Mouse (Mus musculus): Measurements from ENCODE around the gene Olfr643. TPM values are rescaled to one million over a fixed set of nuclear protein-coding genes. Genes with fewer than 3 reads are reported as not detected.

Gene Olfr643
- not detected in 3 replicates for total RNA-seq (2017)

DNA sequence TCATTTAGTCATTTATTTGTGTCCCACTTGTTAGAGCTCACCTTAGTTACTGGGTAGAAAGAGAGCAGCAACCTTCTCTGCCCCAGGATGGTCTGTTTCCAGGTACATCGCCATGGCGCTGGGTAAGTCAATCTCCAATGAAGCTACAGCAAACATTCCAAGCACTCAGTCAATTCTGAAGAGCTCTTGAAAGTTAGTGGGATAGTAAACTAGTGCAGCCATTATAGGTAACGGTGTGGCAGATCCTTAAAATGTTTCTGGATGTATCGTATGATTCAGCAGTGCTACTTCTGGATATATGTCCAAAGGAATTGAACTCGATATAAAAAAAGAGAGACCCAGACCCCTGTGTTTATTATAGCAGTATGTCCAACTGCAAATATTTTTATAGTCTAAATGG lies at the start of gene Olfr643:
Gene Olfr643 (minus strand): TSS at position 101 of the 400 bp plus-strand sequence.
- ATAC-seq (replicated peaks; ENCODE audit: insufficient number of reproducible peaks, low FRiP score, low TSS enrichment, poor library complexity, severe bottlenecking) = no peak

DNA sequence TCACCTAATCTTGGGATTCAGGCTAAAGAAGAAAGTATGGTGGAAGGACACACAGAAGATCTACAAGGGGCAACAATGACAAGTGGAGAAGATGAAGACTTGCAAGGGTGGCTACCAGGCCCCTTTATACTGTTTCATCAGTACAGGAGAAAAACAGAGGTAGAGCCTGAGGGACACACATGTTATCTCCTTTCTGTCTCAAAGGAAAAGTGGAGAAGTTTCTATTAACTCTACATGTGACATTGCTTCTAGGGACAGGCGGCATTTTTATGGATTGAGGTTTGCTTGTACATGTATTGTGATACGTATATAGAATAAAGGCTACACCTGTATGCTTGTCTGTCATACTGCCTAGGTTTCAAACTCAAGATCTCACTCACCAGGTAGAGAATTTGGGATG lies 46.1 kb upstream of the Olfr643 start, which contains the start of gene Olfr648:
Gene Olfr648 (minus strand): TSS at position 101 of the 400 bp plus-strand sequence.
- ATAC-seq (replicated peaks; ENCODE audit: insufficient number of reproducible peaks, low FRiP score, low TSS enrichment, poor library complexity, severe bottlenecking) = no peak

- no peak for ATAC-seq (replicated peaks; ENCODE audit: insufficient number of reproducible peaks, low FRiP score, low TSS enrichment, poor library complexity, severe bottlenecking)
Observed at GRCm38 (mm10) chr7:104179074-104179473, 41.9 kb upstream of the Olfr643 start.

GRCm38 (mm10) chr7:104178422-104179054 lies 41.3 kb upstream of the Olfr643 start:
- ATAC-seq (replicated peaks; ENCODE audit: insufficient number of reproducible peaks, low FRiP score, low TSS enrichment, poor library complexity, severe bottlenecking) = no peak

- ATAC-seq (replicated peaks; ENCODE audit: insufficient number of reproducible peaks, low FRiP score, low TSS enrichment, poor library complexity, severe bottlenecking) = no peak
Observed at GRCm38 (mm10) chr7:104175085-104175484, 37.9 kb upstream of the Olfr643 start.

DNA sequence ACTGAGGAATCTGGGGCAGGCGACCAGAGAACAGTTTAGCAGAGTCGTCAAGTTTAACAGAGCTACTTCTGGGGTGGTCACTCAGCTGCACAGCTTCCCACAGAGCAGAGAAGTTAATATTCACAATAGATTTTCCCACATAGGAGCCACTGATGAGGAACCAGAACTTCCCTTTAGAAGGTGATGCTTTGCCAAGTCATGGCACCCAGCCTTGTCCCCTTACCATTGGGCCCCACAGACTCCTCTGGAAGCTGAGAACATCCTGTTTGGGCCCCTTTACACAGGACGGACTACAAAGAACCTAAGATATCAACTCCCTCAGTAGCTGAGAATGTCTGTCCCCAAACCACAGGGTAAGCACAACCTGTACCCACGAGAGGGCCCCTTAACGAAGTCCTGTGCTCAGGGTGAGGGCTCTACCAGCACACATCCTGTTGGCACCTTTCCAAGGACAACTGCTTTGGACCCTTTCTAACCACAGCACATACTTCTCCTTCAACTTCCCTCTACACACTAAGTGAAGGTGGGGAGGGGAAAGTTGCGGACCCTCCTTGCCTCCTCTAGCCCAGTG lies 32.5 kb upstream of the Olfr643 start:
- 0 out of 2 replicates have a peak, but pooled peaks have one; percentile 27 for ATAC-seq (replicated peaks; ENCODE audit: insufficient number of reproducible peaks, low FRiP score, low TSS enrichment, poor library complexity, severe bottlenecking)

DNA sequence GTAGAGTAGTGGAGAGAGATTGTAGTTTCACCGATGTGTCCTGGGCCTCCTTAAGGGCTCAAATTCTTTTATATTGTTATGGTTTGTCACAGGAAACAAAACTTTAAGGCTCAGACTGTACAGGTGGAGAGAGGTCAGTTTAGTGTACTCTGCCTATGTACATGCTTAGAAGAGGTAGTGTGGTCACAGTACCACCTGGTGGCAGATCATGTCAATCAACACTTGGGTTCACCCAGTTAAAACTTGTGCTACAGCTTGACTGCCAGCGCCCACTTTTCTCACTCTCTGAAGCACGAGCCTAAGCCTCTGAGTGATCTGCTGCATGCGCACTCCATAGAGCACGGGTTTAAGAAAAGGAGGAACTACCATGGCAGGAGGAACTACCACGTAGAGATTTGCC lies 29.9 kb upstream of the Olfr643 start:
- ATAC-seq (replicated peaks; ENCODE audit: insufficient number of reproducible peaks, low FRiP score, low TSS enrichment, poor library complexity, severe bottlenecking) = no peak

- ATAC-seq (replicated peaks; ENCODE audit: insufficient number of reproducible peaks, low FRiP score, low TSS enrichment, poor library complexity, severe bottlenecking) = no peak
Observed at GRCm38 (mm10) chr7:104150456-104150855, 13.3 kb upstream of the Olfr643 start, which contains the start of gene Ubqlnl. Ubqlnl (minus strand) TSS chr7:104150556.

DNA sequence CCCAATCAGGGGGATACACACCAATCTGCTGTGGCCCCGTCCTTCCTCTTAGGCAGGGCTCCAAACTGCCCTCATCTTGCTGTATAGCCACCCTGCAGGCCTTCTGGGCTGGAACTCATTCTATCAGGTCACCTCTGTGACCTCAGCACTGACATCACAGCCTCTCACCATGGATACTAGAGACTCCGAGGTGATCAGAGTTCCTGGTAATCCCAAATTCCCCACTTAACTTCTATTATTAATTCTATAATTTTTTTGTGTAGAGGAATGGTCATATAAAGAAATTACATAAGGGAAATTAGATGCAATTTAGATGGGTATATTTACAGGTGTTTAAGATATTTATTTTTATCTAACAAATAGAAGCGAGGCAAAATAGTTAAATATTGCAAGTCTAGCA lies 6.0 kb upstream of the Olfr643 start, which contains the start of gene Ubqln3:
Gene Ubqln3 (minus strand): TSS at position 101 of the 400 bp plus-strand sequence.
- no peak for ATAC-seq (replicated peaks; ENCODE audit: insufficient number of reproducible peaks, low FRiP score, low TSS enrichment, poor library complexity, severe bottlenecking)

DNA sequence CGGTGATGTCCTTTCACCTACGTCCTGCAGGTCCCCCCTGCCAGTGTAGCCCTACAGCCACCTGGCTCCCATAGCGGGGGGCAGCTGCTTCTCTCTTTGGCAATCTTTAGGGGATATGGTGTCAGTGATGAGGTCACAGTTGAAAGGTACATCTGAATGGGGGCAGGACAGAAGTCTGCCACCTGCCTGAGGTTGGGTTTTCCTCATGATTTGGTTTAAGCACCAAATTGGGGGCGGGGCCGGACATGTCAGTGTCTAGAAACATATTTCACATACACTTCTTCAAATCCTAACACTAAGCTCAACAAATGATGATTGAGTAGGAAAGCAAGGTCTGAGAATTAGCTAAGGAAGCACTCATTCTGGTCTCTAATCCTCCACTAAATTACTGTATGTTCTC lies 7.5 kb downstream of the Olfr643 start, which contains the start of gene Ubqln5:
Gene Ubqln5 (minus strand): TSS at position 101 of the 400 bp plus-strand sequence.
- ATAC-seq (replicated peaks; ENCODE audit: insufficient number of reproducible peaks, low FRiP score, low TSS enrichment, poor library complexity, severe bottlenecking) = no peak

- no peak for ATAC-seq (replicated peaks; ENCODE audit: insufficient number of reproducible peaks, low FRiP score, low TSS enrichment, poor library complexity, severe bottlenecking)
Observed at GRCm38 (mm10) chr7:104104757-104104972, 32.5 kb downstream of the Olfr643 start, which contains the start of gene Olfr646. Olfr646 (plus strand) TSS chr7:104104873.

DNA sequence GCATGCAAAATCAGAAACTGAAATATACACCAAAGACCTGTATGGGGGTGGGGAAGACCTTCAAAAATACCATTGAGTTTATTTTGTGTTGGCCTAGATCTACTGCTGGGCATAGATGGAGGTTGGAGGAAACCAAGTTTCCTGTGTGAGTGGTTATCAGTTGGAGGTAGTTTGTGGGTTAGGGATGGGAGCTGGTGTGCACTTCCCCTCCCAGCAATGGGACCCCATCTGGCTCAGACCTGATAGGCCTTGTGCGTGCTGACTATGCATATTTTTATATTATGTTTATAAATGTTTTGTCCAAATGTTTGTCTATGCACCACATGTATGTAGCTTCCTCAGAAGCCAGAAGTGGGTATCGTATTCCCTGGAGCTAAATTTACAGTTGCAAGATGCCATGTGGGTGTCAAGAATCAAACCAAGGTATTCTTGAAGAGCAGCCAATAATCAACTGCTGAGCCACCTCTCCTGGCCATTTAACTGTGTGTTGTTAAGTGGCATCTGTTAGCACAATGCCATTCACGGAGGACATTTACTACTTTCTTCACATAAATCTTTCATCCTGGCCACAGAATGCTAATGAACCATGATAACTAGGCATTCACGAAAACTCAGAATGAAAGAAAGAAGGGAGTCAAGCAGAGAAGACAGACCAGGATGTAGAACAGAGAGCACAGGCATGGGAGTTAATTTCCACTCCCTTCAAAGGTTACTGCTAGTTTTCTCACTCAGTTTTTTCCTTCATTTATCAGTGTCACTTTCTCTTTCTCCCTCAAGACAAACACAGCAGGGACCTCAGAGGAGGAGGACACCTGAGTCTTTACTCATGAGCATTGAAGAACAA lies 33.1 kb downstream of the Olfr643 start:
- no peak for ATAC-seq (replicated peaks; ENCODE audit: insufficient number of reproducible peaks, low FRiP score, low TSS enrichment, poor library complexity, severe bottlenecking)

- ATAC-seq (replicated peaks; ENCODE audit: insufficient number of reproducible peaks, low FRiP score, low TSS enrichment, poor library complexity, severe bottlenecking) = no peak
Observed at GRCm38 (mm10) chr7:104085365-104085764, 51.8 kb downstream of the Olfr643 start, which contains the start of gene Olfr645. Olfr645 (minus strand) TSS chr7:104085465.

- no peak for ATAC-seq (replicated peaks; ENCODE audit: insufficient number of reproducible peaks, low FRiP score, low TSS enrichment, poor library complexity, severe bottlenecking)
Observed at GRCm38 (mm10) chr7:104071769-104072168, 65.4 kb downstream of the Olfr643 start, which contains the start of gene Olfr644. Olfr644 (minus strand) TSS chr7:104071869.

DNA sequence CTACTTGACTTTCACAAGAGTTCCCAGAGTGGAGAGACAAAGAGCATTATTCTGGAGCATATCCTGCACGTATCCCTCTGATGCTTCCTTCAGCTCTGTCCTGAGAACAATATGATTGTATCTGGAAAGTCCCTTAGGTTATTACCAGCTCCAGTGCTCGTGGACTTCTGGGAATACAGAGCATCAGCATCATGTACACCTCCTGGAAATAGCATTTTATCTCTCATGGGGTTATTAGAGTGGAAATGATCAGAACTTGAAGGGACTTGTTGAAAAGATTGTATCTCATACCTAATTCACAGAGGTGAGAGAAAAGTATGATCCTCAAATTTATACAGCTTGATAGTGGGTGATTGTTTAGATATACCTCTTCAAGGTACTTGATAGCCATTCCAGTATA lies 75.9 kb downstream of the Olfr643 start, which contains the start of gene 4930516K23Rik:
Gene 4930516K23Rik (minus strand): TSS at position 101 of the 400 bp plus-strand sequence.
- ATAC-seq (replicated peaks; ENCODE audit: insufficient number of reproducible peaks, low FRiP score, low TSS enrichment, poor library complexity, severe bottlenecking) = no peak

DNA sequence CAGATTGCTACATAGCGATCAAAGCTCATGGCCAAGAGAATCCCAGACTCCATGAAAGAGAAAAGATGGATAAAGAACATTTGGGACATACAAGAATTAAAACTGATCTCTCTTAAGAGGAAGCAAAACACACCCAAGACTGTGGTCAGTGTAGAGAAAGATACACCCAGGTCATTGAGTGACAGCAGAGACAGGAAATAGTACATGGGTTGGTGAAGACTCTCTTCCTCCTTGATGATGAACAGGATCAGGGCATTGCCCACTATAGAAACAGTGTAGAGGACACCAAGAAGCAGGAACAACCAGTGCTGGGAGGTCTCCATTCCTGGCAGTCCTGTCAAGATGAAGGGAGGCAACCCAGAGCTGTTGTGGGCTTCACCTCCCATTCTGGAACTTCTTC lies 78.0 kb downstream of the Olfr643 start:
- ATAC-seq (replicated peaks; ENCODE audit: insufficient number of reproducible peaks, low FRiP score, low TSS enrichment, poor library complexity, severe bottlenecking) = no peak

GRCm38 (mm10) chr7:104052566-104052965 lies 84.6 kb downstream of the Olfr643 start, which contains the start of gene Olfr642:
Olfr642 (minus strand) TSS chr7:104052666.
- ATAC-seq (replicated peaks; ENCODE audit: insufficient number of reproducible peaks, low FRiP score, low TSS enrichment, poor library complexity, severe bottlenecking) = no peak

DNA sequence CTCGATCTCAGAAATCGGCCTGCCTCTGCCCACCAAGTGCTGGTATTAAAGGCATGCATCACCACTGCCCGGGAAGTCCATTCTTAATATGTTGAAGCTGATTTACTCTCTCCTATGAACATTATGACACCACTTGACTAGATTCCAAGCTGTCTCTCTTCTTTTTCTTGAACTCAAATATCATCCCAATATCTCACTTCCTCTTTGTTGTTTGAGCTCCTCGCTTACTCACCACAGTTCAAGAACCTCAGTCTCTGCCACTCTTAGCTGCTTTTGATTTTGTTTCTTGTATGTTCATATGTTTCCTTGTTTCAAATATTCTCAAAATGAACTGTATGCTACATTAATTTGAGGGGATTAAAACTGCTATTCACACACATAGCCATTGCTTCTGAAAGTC lies 86.5 kb downstream of the Olfr643 start:
- ATAC-seq (replicated peaks; ENCODE audit: insufficient number of reproducible peaks, low FRiP score, low TSS enrichment, poor library complexity, severe bottlenecking) = no peak

GRCm38 (mm10) chr7:104035145-104035544 lies 102.1 kb downstream of the Olfr643 start, which contains the start of gene Olfr641:
Olfr641 (plus strand) TSS chr7:104035445.
- ATAC-seq (replicated peaks; ENCODE audit: insufficient number of reproducible peaks, low FRiP score, low TSS enrichment, poor library complexity, severe bottlenecking) = no peak

Measured in monocyte, adult 5-6 weeks (primary cell).